Mouse (Mus musculus) spleen, postnatal 14 days (tissue): Measurements from ENCODE around the gene Arl14.

Source experiments
- DNase-seq, 2 experiments: peaks; one replicate each; pipeline ENCODE4 v3.0.0; 2021 to 2022; ENCODE audit warnings: low spot score in 2 of 2

The Arl14 gene

GRCm38 (mm10) chr3:69221806-69222501 lies at the start of gene Arl14:
Gene Arl14 (plus strand): TSS chr3:69222419.
- DNase-seq = no peak

DNA sequence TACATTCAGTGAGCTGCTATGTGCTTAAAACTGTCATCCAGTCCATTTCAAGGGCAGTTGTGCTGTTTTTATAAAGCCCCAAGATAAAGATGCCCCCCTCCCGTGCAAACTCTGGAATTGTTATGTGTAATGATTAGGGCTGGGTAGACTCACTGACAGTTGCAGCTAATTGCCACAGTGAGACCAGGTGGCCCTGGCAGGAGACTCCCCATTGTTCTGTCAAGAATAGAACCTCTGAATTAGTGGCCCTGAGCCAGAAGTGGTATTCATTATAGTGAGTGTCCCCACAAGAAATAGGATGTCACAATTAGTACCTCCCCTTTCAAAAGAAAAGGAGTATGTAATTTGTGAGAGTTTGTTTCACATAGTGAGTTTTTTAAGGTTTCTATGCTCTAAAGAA lies 47.0 kb upstream of the Arl14 start:
- no peak for DNase-seq

DNA sequence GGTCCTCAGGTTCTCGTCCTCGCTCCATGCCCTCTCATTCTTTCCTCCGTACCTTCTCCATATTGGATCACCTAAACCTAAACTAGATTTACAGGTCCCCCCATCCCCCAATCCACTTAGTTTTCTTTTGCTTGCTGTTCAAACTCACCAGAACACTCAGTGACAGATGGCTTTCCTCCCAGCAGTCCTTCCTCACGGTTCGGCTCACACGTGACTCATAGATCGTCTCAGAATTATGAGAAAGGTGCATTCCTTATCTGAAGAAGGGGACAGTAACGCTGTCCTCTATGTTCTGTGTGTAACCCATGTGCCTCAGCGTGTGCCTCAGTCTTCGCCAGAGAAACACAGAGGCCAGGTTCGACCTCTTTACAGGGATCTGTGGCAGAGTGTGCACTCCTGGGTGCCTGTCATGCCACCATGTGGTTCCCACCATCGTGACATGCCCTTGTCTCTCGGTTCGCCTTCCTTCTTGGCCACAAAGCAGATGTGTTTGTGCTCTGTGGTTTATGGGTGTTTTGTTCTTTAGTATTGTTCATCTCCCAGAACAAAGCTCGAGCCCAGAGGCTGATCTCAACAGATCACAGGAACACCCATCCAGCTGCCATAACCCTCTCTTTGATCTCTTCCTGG lies 44.9 kb upstream of the Arl14 start:
- no peak for DNase-seq

GRCm38 (mm10) chr3:69177914-69178313 lies 44.3 kb upstream of the Arl14 start:
- no peak for DNase-seq

- no peak for DNase-seq
Measured at GRCm38 (mm10) chr3:69178365-69179004, 43.7 kb upstream of the Arl14 start.

DNA sequence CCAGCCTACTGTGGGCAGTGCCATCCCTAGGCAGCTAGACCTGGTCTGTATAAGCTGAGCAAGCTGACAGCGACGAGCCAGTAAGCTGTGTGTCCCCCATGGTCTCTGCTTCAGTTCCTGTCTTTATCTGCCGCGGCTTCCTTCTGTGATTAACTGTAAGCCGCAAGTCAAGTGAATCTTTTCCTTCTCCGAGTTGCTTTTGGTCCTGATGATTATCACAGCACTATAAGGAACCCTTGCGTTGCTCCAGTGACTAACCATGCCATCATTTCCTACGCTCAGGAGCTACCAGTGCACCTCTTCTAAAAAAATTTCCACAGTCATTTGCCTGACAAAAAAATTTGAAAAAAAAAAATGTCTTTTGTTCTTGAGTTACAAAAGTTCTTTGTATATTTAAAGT lies 40.7 kb upstream of the Arl14 start:
- DNase-seq = no peak

- DNase-seq = no peak
Measured at GRCm38 (mm10) chr3:69182225-69182624, 40.0 kb upstream of the Arl14 start.

GRCm38 (mm10) chr3:69185244-69185643 lies 37.0 kb upstream of the Arl14 start:
- no peak for DNase-seq

DNA sequence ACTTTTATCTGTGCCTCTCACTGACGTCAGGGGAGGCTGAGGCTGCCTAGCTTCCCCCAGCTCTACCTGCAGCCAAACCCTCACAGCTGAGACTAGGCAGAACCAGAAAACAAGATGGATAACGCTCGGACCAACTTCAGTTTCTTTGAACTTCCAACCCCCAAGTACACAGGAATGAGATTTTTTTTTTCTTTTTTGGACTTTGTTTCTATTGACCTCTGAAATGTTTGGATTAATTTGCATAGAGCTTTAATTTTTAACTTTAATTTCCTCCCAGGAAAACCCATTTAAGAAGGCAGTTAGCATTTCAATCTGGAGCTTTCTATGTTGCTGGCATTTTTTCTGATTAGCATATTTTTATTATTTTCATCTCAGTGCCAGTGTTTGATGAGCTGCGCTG lies 36.2 kb upstream of the Arl14 start:
- DNase-seq = no peak

GRCm38 (mm10) chr3:69186643-69187042 lies 35.6 kb upstream of the Arl14 start:
- no peak for DNase-seq

DNA sequence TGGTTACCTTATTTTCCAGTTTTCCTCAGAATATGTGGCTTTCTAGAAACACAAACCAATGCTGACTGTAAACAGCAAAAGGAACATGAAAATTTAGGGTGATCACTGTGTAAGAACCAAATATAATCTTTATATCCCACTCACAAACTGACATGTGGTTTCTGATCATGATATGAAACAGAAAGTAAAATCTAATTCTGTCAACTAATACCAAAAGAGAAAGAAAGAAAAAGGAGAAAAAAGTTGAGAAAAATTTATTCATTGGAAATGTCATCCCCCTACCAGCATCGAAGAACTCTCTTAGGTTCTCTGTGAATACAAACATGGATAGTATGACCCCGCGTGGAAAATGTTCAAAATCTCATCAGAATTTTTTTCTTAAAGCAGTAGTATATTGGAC lies 29.2 kb upstream of the Arl14 start:
- no peak for DNase-seq

GRCm38 (mm10) chr3:69194496-69194895 lies 27.7 kb upstream of the Arl14 start:
- DNase-seq = no peak

GRCm38 (mm10) chr3:69195251-69195650 lies 27.0 kb upstream of the Arl14 start:
- no peak for DNase-seq

DNA sequence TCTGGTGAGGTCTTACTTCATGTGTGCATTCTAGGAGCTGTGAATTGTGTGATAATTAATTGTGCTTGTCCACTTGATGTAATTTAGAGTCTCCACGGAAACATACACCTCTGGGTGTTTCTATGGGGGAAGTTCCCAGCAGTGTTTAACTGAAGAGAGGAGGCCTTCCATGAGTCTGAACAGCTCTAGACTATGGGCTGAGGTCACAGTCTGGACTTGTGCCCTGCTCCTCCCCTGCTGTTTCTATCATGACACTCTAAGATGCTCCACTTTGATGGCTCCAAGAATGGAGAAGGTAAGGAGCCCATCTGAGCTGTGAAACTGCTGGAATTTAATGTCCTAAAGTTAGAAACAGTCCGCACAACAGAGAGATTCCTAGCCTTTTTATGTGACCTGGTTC lies 24.1 kb upstream of the Arl14 start:
- no peak for DNase-seq

- DNase-seq = no peak
Measured at GRCm38 (mm10) chr3:69200251-69200650, 22.0 kb upstream of the Arl14 start.

DNA sequence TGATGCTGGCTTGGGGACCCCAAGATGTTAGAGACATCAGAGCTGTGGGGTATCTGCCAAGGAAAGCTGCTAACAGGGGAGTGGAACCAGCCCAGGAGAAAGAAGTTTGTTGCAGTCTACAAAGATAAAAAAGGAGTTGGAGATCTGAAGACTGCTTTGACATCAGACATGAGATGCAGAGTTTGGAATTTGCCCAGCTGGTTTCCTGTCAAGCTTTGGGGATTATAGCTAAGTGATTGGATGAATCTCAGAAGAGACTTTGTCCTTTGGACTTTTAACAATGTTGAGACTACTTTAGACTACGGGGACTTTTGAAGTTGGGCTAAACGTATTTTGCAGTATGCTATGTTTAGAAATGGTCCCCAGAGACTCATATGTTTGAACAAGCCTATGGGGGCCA lies 21.0 kb upstream of the Arl14 start:
- DNase-seq = no peak

DNA sequence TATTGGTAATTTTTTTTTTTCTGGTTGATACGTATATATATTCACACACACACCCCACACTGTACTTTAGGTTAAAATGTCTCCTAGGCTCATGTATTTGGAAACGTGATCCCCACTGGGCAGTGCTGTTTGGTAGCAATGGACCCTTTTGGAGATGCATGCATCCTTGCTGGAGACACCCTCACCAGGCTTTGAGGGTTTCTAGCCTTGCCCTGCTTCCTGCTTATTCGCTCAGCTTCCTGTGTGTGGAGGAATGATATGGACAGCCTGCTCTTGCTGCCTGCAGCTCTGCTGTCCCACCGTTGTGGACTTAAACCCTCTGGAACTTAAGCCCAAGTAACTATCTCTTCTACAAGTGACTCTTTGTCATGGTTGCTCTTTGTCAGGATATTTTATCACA lies 19.3 kb upstream of the Arl14 start:
- DNase-seq = no peak

DNA sequence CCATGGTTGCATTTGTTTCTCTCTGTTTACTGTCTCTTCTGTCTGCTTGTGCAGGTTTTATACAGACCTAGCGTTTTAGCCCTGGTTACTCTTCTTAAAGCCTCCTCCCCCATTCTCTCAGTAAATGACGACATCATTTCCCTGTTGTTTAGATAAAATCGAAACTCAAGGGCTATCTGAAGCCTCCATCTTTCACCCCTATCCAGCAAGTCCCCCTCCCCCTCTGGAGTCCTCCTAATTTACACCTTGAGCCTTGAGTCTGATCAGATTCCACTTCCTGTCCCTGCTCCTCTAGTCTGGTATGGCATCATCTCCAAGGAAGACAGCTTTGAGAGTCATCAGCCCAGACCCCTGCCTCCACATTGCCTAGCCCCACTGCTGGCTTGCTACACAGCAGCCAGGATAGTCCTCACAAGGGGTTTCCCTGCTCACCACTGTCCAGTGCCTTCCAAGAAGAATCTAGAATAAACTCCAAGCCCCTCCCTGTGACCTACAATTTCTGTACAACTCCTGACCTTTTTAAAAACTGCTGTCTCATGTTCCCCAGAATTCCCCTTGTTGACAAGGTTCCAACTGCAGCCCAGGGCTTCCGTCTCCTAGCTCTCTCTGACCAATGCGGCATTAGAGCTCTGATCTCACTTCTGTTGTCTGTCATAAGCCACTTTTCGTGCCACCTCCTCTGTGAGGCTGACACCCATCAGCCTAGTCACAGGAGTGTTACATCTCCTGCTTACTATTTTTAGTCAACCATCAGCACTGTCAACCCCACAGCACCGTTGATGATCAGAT lies 16.8 kb upstream of the Arl14 start:
- DNase-seq = no peak

- no peak for DNase-seq
Measured at GRCm38 (mm10) chr3:69206193-69206893, 15.9 kb upstream of the Arl14 start.

DNA sequence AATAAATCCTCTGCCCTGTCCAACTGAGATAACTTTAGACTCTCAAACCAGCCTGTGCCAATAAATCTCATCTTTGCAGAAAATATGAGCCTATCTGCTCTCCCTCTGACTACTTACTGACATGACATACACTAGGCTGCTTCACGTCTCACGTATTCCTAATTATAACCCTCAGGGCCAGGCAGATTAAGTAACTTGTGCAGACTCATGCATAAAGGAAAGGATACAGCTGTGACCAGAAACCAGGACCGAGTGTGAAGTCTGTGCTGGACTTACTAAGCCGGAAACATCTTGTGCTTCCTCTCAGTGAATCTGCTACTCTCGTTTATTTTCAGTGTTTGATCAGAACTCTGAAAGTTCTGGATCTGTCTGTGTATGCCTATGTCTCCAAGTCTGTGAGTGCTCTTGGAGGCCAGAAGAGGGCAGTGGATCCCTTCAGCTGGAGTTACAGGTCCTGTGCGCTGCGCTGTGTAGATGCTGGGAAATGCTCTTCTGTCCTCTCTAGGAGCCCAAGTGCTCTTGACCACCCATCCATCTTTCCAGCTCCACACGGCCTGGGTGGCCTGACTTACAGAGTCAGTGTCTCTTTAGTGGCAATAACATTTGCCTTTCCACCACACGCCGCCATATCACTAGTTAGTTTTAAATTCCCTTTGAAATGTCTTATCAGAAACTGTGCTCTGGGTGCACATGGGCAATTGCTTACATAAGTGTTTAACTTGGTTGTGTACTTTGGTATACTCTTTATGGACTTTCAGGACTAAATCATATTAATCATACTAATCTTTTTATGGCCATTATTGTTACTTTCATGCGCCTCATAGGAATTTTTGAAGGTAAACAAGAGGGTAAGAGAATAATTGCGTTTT lies 13.5 kb upstream of the Arl14 start:
- no peak for DNase-seq

GRCm38 (mm10) chr3:69212246-69212645 lies 10.0 kb upstream of the Arl14 start:
- no peak for DNase-seq
